Mouse (Mus musculus) stomach, embryonic 15.5 days (tissue): ENCODE results near the gene Slamf6. TPM values are rescaled to one million over a fixed set of nuclear protein-coding genes. Genes with fewer than 3 reads are reported as not detected.

Experiments
- polyA plus RNA-seq: library from polyadenylated mRNA; unstranded; fragments of >200 nt; fragmentation: Nextera tagmentation; extraction: Ambion mirVana; gene quantifications from 2 replicates; pipeline ENCODE4 v1.2.1, GENCODE M21; 2015

Gene Slamf6
- polyA plus RNA-seq, 1 experiment from 2014 or later, result 1.0 TPM

Other genes with a start within 250 kb of the Slamf6 start
- 4.7 and 6.1 TPM in 2 replicates for gene Cd48, start 235.5 kb upstream of the Slamf6 start, polyA plus RNA-seq
- gene Slamf1, start 150.4 kb upstream of the Slamf6 start, polyA plus RNA-seq, result 0.19 and 0.31 TPM in 2 replicates
- gene Cd84, start 77.8 kb upstream of the Slamf6 start, polyA plus RNA-seq, result 2.2 and 3.2 TPM in 2 replicates
- 0.05 TPM in 1 of 2 replicates, not detected in the other for gene Gm10521, start 21.9 kb upstream of the Slamf6 start, polyA plus RNA-seq
- 9.9 and 11.3 TPM in 2 replicates for gene Vangl2, start 110.9 kb downstream of the Slamf6 start, polyA plus RNA-seq
- not detected in 2 replicates for gene Nhlh1, start 140.1 kb downstream of the Slamf6 start, polyA plus RNA-seq
- 190 and 220 TPM in 2 replicates for gene Copa, start 165.0 kb downstream of the Slamf6 start, polyA plus RNA-seq
- gene Ncstn, start 165.3 kb downstream of the Slamf6 start, polyA plus RNA-seq, result 114 and 133 TPM in 2 replicates
- 112 and 132 TPM in 2 replicates for gene Pex19, start 209.2 kb downstream of the Slamf6 start, polyA plus RNA-seq
- 106 and 121 TPM in 2 replicates for gene Dcaf8, start 230.6 kb downstream of the Slamf6 start, polyA plus RNA-seq